Mouse (Mus musculus) mature B cell (primary cell): ENCODE measurements around the gene Pygl.
"Not testable (repeated sequence)": the region's sequence is repeated elsewhere in the genome, so short reads cannot be mapped to it uniquely, and the experiment has no call there.

Source experiments
- in situ Hi-C: fragments of 300-500 bp; cut with MboI; formaldehyde crosslinking; loops from 2 replicates; pipeline ENCODE4 v1.14.3; 2019

Pygl gene

GRCm38 (mm10) chr12:70227121-70227932, 4.0 kb downstream of the Pygl start:
- in situ Hi-C loops: no loop called here

- in situ Hi-C loops: no loop called here
Observed at GRCm38 (mm10) chr12:70226655-70227054, 4.6 kb downstream of the Pygl start.

DNA sequence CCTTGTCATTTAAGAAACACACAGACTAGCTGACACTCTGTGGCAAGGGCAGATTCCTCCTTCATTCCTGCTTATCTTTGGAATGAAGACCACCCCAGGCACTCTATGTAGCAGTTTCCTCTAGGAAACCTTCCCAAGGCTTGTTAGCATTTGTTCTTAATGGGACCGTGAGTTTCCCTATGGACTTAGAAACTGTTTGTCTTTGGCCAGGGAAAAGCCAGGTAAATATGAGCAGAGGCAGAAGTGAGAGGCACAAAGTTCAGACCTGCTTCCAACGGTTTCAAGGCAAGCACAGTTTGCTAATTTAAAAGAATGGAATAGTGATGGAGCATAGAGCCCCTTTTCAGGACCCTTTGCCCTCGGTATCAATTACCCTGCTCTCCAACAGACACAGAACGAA, 8.0 kb downstream of the Pygl start:
- in situ Hi-C loops: no loop called here

DNA sequence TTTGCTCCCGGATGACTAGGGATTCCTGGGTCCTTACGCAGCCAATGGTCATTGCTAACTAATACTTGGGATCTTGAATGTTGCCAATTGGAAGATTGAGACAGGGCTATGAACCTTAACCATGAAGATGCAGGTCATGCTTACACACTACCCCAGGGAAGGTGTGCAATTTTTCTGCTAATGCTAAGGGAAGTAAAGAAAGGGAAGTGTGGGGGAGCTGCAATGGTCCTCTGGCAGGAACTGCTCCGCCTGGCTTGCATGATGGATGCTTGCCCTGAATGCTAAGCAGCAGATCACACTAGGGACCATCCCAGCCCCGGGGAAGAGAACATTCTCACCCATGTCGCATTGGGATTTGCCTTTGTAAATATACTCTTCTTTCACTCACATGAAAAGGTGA, 9.9 kb downstream of the Pygl start:
- in situ Hi-C loops: no loop called here

- in situ Hi-C loops: no loop called here
Observed at GRCm38 (mm10) chr12:70218795-70219540, 12.3 kb downstream of the Pygl start.

GRCm38 (mm10) chr12:70216229-70216800, 15.0 kb downstream of the Pygl start:
- in situ Hi-C loops: no loop called here

DNA sequence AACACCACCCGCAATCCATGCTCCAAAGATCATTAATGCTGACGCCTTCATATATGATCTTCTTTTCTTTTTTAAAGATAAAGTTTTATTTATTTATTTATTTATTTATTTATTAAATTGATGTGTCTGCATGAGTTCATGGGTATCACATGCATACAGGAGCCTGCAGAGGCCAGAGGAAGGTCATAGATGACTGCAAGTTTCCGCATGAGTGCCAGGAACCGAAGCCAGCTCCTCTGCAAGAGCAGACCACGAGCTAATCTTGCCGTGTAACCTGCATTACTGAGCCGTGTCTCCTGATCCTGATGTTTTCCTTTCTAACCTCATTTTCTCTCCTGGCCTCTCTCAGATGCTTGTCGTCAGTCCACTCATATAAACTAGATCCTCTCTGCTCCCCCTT, 17.0 kb downstream of the Pygl start:
- in situ Hi-C loops: no loop called here

DNA sequence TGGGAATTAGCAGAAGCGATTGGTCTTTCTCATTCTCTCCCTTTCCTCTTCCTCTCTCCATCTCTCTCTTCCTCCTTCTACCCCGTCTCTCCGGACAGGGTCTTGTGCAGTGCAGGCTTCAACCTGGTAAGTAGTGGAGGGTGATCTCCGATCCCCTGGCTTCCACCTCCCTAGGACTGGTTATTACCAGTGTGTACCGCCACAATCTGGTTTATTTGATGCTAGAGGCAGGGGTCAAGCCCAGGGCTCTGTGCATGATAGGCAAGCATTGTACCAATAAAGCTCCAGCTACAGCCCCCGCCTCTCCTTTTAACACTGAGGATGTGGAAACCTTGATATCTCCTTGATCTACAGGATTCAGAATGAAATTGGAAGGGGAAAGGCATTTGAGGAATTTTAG, 17.7 kb downstream of the Pygl start:
- in situ Hi-C loops: no loop called here

DNA sequence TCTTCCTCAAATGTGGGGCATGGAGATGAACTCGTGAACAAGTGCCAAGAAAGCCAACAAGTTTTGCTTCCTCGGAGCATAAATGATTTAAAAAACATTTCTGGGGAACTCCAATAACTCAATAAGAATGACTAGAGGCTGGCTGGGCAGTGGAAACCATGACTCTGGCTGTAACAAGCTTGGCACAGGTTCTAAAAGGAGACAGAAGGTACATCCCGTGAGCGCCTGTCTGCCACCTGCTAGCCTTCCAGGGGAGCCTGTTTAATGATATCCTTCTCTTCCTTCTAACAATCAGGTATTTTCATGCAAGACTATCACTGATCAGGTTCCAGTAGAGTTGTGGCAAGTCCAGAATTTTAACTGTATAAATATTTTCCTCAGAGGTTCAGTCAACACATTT, 18.8 kb downstream of the Pygl start:
- in situ Hi-C loops: no loop called here

GRCm38 (mm10) chr12:70208214-70208613, 23.1 kb downstream of the Pygl start:
- in situ Hi-C loops: no loop called here

- in situ Hi-C loops: no loop called here
Observed at GRCm38 (mm10) chr12:70204433-70204832, 26.9 kb downstream of the Pygl start.

DNA sequence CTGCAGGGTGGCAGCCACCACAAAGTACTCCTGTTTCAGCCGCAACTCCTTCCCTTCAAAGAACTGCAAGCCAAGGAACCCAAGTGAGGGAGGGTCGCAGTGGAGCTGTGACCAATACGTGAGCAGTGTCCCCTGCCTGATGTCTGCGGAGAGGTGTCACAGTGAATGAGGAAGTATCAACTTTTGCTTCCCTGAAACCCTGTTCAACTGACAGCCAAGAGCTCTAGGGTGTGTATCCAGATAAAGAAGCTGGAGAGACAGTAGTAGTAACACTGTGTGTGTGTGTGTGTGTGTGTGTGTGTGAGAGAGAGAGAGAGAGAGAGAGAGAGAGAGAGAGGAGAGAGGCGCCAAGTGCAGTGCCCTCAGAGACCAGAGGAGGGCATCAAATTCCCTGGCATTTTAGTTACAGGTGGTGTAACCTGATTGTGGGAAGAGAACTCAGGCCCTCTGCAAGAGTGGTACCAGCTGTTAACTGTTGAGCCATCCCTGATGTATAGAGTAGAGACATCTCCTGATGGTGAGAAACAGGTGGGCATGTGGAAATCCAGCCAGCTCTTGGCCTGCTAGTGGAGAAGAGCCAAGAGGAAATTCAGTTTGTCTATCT, 29.3 kb downstream of the Pygl start:
- in situ Hi-C loops: no loop called here

DNA sequence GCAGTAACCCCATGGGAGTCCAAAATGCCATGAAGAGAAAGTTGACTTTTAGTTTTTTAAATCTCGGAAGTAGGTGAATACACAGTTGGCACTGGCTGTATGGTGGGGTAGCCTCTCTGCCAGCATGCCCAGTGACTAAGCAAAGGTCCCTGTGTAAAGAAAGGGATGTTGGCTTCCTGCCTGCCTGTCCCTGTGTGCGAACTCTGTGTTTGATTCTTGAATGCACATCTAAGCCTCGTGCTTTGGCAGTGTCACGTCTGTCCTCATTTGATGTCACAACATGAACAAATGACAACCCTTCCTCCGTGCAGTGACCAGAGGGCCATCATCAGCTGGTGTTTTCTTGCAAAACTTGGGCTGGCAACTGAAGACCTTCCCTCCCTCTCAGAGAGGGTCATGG, 34.9 kb downstream of the Pygl start:
- in situ Hi-C loops: no loop called here

DNA sequence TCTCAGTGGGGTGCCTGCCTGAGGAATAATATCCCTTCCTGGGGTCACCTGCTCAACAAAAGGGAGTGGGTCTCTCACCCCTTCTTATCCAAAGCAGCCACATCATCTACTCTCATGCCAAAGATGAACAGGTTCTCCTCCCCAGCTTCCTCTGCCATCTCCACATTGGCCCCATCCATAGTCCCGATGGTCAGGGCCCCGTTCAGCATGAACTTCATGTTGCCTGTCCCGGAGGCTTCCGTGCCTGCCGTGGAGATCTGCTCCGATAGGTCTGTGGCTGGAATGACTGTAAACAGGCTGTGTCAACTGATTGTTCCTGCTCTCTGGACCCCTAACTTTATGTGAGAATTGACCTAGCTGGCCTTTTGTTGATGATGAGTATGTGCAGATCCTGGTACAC, 35.9 kb downstream of the Pygl start:
- in situ Hi-C loops: no loop called here

- in situ Hi-C loops: no loop called here
Observed at GRCm38 (mm10) chr12:70192267-70192727, 39.0 kb downstream of the Pygl start.

- in situ Hi-C loops: no loop called here
Observed at GRCm38 (mm10) chr12:70184173-70184783, 47.0 kb downstream of the Pygl start.

DNA sequence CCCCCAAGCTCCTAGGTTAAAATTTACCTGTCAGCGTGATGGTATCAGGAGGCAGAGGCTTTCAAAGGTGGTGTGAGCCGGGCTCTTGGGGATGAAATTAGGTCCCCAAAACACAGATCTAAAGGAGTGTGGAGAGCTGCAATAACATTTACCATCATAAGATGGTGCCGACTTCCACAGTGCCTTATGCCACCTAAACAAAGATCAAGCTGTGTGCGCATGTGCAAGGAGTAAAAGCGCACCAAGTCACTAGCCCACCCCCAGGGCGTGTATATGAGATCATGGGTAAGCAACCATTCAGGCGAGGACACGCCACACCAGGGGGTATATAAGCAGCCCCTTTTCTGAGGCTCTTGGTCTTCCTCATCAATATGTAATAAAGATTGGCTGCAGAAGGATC, 47.8 kb downstream of the Pygl start:
- in situ Hi-C loops: not testable (repeated sequence)

GRCm38 (mm10) chr12:70169969-70170368, 61.3 kb downstream of the Pygl start:
- in situ Hi-C loops: no loop called here

- in situ Hi-C loops: no loop called here
Observed at GRCm38 (mm10) chr12:70167950-70168349, 63.3 kb downstream of the Pygl start.

GRCm38 (mm10) chr12:70164741-70165140, 66.5 kb downstream of the Pygl start:
- in situ Hi-C loops: no loop called here

GRCm38 (mm10) chr12:70161057-70161456, 70.2 kb downstream of the Pygl start:
- in situ Hi-C loops: no loop called here
